Mouse (Mus musculus) lung, adult 2 months (tissue): ENCODE results near the gene Adgrg3. TPM values are rescaled to one million over a fixed set of nuclear protein-coding genes. Genes with fewer than 3 reads are reported as not detected.

Experiments used
- DNase-seq: peaks from one replicate; pipeline ENCODE4 v3.0.0; 2022
- H3K4me1 ChIP-seq: fragments of 200-500 bp; 2 replicates; pipeline ENCODE4 v1.6.1; 2011; ENCODE audit warnings: low read length; ENCODE audit not compliant: control insufficient read depth, insufficient read depth
- H3K4me3 ChIP-seq: fragments of 200-500 bp; replicated peaks from 2 replicates; pipeline ENCODE3; 2011; ENCODE audit warnings: low read depth, mild to moderate bottlenecking, control low read depth, low read length; ENCODE audit errors: extremely low read depth
- CTCF ChIP-seq: fragments of 200-500 bp; IDR thresholded peaks from 2 replicates; pipeline ENCODE4 v1.5.1; 2011; ENCODE audit warnings: mild to moderate bottlenecking, low read length, control low read depth; ENCODE audit not compliant: insufficient read depth
- POLR2A ChIP-seq: fragments of 200-500 bp; IDR thresholded peaks from 2 replicates; pipeline ENCODE4 v1.6.1; 2011; ENCODE audit warnings: low read depth, mild to moderate bottlenecking, control low read depth, low read length, borderline replicate concordance; ENCODE audit errors: extremely low read depth
- WGBS: fragments of 180-500 bp; shearing (Covaris S2); methylation state at CpG from one replicate; pipeline ENCODE4 v1.1.7; 2018; 5-methylcytosine and 5-hydroxymethylcytosine counted together
- polyA plus RNA-seq: library from polyadenylated mRNA; depleted of rRNA; stranded (reverse); fragments of >200 nt; gene quantifications from 2 replicates; pipeline ENCODE4 v1.2.3, GENCODE M21; 2012; rRNA removed

Adgrg3 gene
- polyA plus RNA-seq, 1 experiment, result 15.4 TPM

DNA sequence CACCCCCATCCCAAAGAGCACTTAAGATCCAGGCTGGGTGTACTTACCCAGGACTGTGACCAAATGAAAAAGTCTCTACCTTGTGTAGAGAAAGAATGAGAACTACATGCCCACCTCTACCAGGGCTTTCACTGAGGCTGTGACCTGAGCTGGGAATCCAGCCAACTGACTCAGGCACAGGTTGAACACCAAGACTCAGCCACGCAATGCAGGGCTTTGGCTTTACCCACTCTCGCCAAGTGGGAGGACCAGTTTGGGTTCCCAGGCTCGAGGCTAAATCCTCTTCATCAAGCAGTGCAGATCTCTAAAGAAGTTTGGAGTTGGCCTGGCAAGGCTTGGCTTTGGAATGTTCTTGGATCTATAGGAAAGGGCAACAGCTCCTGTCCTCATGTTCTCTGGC is 58.0 kb downstream of the Adgrg3 start:
- WGBS, result 51% methylated on average over 3 of the region's 3 CpGs
- TF ChIP-seq POLR2A (no peak), CTCF (no peak)
- DNase-seq, result no peak
- H3K4me1 ChIP-seq, result no peaks in the 10 kb centered on the region
- no peak overlapping the region for H3K4me3 ChIP-seq

DNA sequence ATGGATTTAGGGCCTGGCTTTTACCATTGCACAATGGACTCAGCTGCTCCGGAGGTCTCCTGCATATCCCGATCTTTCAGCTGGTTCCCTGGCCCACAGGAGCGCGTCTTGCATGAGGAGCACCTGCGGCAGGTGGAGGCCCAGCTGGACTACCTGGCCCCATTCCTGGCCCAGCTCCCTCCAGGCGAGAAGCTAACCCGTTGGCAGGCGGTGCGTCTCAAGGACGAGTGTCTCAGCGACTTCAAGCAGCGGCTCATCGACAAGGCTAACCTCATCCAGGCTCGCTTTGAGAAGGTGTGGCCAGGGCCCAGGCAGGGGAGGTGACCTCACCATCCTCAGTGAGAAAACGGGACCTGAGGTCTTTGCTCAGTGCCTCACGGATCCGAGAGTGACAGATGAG is 58.7 kb downstream of the Adgrg3 start:
- whole genome bisulfite sequencing, result 70% methylated on average over 17 of the region's 17 CpGs

DNA sequence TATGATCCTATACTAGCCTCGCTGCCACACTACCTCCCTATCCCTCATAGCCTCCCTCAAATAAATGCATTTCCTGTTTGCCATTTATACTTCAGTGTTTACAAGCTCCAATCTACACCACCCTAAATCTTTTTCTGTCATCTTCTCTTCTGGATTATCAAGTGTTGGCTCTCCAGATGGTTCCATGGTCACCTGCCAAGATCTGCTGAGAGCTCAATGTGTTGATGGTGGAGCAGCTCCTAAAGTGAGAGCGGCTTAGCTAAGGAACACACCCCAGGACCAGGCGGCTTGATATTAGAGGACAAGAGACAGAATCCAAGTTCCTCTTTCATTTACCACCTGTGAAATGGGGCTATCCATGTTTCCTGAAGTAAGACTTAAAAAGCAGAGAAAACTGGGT is 60.6 kb downstream of the Adgrg3 start:
- H3K4me1 ChIP-seq, result peaks cover 4% of the 10 kb centered on the region; the same call in 1 of the 2 replicates
- 72% methylated on average over 3 of the region's 3 CpGs for WGBS

More for the DNA sequence above, 58.7 kb downstream of the Adgrg3 start:
- TF ChIP-seq POLR2A (no peak), CTCF (no peak)
- Histone ChIP-seq H3K4me3 (no peak overlapping the region), H3K4me1 (no peaks in the 10 kb centered on the region)
- DNase-seq, result no peak

DNA sequence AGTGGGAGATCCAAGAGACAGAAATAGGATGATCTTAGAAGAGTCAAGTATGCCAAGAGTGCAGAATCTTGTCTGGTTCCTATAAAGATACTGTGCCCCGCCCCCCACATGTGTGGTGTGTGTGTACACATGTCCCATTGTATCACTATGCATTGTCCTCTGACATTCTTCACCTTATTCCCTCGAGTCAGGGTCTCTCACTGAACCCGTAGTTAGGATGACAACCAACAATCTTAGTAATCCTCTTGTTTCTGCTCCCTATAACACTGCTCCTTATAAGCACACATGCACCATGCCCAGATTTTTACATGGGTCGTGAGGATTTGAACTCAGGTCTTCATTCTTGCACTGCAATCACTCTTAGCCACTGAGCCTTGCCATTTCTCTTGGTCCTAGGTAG is 61.8 kb downstream of the Adgrg3 start:
- DNase-seq, result no peak
- Histone ChIP-seq H3K4me3 (no peak overlapping the region), H3K4me1 (peaks cover 4% of the 10 kb centered on the region; the same call in 1 of the 2 replicates)
- no peak for TF ChIP-seq POLR2A
- WGBS, result 86% methylated on average over 4 of the region's 4 CpGs

More for the DNA sequence above, 60.6 kb downstream of the Adgrg3 start:
- no peak for DNase-seq
- TF ChIP-seq CTCF (no peak), POLR2A (no peak)
- no peak overlapping the region for H3K4me3 ChIP-seq

DNA sequence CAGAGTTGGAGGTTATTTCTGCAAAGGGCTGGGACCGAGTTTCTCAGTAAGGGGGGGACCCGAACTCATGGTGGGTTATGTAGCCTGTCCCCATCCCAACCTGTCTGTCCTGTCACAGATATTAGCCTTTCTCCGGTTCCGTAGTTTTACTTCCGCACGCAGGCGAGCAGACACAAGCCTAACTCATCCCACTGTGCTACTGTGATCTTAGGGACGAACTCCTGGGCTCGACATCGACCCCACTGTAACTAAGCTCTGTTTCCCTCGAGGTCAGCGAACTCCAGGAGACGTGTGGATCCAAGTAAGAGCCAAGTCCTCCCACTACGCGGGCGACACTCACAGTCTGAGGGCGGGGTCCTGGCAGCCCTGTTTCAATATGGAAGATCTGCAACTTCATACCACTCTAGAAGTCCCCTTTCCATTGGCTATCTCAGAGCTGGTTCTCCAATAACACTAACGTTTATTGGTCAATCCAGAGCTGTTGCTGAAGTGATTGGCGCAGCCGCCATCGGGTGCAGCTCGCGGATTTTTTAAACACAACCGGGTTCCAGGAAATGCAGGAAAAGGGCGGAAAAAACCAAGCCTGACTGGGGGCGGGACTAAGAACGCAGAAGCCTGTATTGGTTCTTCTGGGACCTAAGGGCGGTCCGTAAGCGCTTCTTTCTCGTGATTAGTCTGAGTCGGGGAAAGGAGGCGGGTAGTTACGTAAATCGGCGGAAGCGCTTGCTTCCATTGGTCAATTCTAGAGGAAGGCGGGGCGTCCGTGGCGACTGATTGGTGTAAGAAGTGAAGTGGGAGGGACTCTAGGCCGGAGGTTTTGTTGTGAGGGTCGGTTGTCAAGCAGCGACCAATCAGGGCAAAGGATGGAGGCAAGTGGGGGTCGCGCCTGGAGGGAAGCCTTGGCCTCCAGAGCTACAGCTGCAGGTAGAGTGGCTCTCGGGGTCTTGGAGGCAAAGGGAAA is 63.2 kb downstream of the Adgrg3 start, which contains the start of gene Katnb1:
Gene Katnb1, plus strand, starts transcription at position 806 of the 961 bp plus-strand sequence.
- Histone ChIP-seq H3K4me1 (peaks cover 4% of the 10 kb centered on the region; the same call in 1 of the 2 replicates), H3K4me3 (peak within 1 kb of the TSS; percentile 93)
- no peak for TF ChIP-seq CTCF
- peak; percentile 97; the same call in 1 of the 2 replicates for TF ChIP-seq POLR2A
- under 1% methylated on average over 47 of the region's 47 CpGs for WGBS
- DNase-seq, result peak; percentile 95

DNA sequence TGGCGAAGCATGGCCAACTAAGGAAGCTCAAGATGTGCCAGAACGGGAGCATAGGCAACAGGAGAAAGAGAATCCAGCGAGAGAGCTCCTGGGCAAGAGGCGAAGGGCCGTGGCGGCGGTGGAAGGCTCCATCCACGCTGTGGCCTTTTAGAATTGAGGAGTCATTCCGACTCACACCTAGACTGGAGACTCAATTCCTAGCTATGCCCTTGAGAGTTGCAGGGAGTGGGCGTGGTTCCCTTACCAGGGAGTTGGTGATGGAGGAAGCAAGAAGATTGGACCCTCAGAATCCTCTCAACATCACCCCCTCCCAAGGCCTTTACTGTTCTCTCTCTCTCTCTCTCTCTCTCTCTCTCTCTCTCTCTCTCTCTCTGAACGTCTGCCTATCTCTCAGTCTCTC is 64.2 kb downstream of the Adgrg3 start:
- H3K4me3 ChIP-seq, result peak overlapping the region; percentile 89
- WGBS, result 5% methylated on average over 11 of the region's 11 CpGs
- peaks cover 4% of the 10 kb centered on the region; the same call in 1 of the 2 replicates for H3K4me1 ChIP-seq
- no peak for TF ChIP-seq CTCF
- TF ChIP-seq POLR2A, result no peak
- no peak for DNase-seq

DNA sequence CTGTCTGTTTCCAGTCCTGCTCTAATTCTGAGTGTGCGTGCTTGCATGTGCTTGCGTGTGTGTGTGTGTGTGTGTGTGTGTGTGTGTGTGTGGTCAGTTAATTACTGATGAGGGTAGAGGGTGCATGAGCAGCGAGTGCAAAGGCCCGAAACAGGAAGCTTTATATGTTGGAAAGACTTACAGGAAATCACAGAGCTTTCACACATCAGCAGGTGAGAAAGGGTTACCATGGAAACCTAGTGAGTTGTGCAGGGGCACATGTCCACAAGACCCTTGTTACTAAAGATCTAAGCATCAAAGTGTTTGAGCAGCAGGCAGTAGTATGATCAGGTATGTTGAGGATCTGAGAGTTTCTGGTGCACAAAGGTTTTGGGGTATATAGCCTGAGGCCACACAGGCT is 66.8 kb downstream of the Adgrg3 start:
- no peak for DNase-seq
- peaks cover 4% of the 10 kb centered on the region; the same call in 1 of the 2 replicates for H3K4me1 ChIP-seq
- 77% methylated on average over 4 of the region's 4 CpGs for WGBS
- TF ChIP-seq POLR2A (no peak), CTCF (no peak)
- no peak overlapping the region for H3K4me3 ChIP-seq

DNA sequence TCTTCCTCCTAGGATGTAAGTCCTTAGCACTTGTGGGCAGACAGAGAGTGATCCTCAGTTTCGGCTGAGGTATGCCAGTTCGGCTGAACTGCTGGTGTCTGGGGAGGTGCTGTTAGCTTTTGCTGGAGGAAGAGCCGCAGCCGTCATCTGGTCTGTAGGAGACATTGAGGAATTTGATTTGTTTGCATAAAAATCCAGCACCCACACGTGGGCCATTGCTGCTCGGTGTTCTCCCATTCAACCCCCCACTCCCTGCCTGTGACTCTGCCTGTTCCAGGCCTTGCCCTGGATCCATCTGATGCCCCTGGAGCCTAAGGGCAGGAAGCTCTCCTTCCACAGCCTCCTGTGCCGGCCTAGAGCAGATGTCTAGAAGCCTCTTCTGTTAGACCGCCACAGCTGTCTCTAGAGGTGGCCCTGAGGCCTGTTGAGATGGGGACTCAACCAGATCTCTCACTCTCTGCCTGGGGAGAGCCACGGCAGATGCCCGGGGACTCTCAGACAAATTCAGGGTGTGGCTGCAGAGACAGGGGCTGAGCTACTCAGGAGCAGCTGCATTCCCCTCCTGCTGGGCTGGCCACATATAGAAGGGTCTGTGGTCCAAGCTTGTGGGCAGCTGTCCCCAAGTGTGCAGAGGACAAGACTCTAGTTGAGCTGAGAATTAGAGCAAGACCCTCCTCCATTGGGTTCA is 67.4 kb downstream of the Adgrg3 start:
- Histone ChIP-seq H3K4me1 (peaks cover 4% of the 10 kb centered on the region; the same call in 1 of the 2 replicates), H3K4me3 (no peak overlapping the region)
- TF ChIP-seq POLR2A, result no peak
- no peak for TF ChIP-seq CTCF
- no peak for DNase-seq
- WGBS, result 80% methylated on average over 10 of the region's 10 CpGs

DNA sequence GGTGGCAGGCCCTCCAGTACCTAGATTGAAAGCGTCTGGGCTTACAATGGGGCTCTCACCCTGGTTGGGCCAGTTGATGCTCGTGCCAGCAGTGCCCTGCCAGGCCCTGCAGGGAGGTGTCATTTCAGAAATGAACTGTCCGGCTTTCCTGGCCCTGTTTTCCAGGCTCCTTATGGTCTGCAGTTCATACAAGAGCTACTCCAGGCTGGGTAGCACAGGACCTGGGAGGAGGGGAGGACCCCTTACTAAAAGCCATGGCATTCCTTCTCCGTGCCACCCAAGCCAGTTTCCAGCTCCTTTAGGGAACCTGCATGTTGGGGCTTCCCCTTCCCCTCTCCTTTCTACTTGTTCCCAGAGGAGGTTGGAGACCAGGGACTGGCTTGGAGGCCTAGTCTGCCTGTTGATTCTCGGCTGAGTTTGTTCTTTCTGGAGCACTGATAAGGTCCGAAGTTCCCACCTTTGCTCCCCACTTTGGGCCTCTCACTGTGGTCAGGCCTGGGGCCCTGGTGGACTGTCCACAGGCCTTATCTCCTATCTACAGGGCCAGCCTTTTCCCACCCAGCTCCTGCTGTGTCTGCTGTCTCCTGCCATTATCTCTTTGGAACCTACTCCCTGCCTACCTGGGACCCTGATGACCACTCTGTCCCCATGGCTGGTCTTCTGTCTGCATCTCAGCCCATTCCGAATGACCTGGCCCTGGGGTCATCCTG is 68.1 kb downstream of the Adgrg3 start:
- DNase-seq, result no peak
- 87% methylated on average over 7 of the region's 7 CpGs for WGBS
- TF ChIP-seq POLR2A (no peak), CTCF (no peak)

DNA sequence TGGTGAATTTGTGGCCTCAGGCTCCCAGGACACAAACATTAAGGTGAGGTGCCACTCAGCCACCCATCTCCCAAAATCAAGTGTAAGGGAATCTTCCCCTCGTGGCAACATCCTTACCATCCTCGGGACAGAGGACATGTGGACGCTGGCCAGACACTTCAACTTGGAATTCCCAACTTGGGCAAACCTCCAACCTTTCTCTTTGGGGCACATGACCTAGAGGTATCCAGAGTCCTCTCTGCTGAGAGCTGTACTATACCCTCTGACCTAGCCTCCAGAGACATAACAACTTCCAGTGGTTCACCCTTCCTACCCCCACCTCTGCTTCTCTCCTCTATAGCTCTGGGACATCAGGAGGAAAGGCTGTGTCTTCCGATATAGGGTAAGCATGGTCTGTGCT is 76.1 kb downstream of the Adgrg3 start:
- no peak for TF ChIP-seq POLR2A
- 58% methylated on average over 4 of the region's 4 CpGs for WGBS
- no peak overlapping the region for H3K4me3 ChIP-seq
- DNase-seq, result no peak
- no peaks in the 10 kb centered on the region for H3K4me1 ChIP-seq

More for the DNA sequence above, 68.1 kb downstream of the Adgrg3 start:
- Histone ChIP-seq H3K4me1 (peaks cover 4% of the 10 kb centered on the region; the same call in 1 of the 2 replicates), H3K4me3 (no peak overlapping the region)

Other genes starting within 250 kb of the Adgrg3 start
- 65.8 and 132 TPM in 2 replicates for gene Cx3cl1, start 245.7 kb upstream of the Adgrg3 start, polyA plus RNA-seq
- gene Ccl17, start 207.2 kb upstream of the Adgrg3 start, polyA plus RNA-seq, result 6.4 and 9.8 TPM in 2 replicates
- 123 and 158 TPM in 2 replicates for gene Coq9, start 179.4 kb upstream of the Adgrg3 start, polyA plus RNA-seq
- 22.9 and 27.8 TPM in 2 replicates for gene Ciapin1, start 179.3 kb upstream of the Adgrg3 start, polyA plus RNA-seq
- gene Polr2c, start 160.2 kb upstream of the Adgrg3 start, polyA plus RNA-seq, result 81.9 and 105 TPM in 2 replicates
- 39.6 and 46.4 TPM in 2 replicates for gene Dok4, start 141.4 kb upstream of the Adgrg3 start, polyA plus RNA-seq
- 19.0 and 21.2 TPM in 2 replicates for gene Ccdc102a, start 99.6 kb upstream of the Adgrg3 start, polyA plus RNA-seq
- gene Adgrg5, start 94.0 kb upstream of the Adgrg3 start, polyA plus RNA-seq, result 4.8 and 5.3 TPM in 2 replicates
- 192 and 233 TPM in 2 replicates for gene Adgrg1, start 42.9 kb upstream of the Adgrg3 start, polyA plus RNA-seq
- gene Drc7, start 37.4 kb downstream of the Adgrg3 start, polyA plus RNA-seq, result 14.0 and 18.5 TPM in 2 replicates
- 18.4 and 20.0 TPM in 2 replicates for gene Katnb1, start 63.5 kb downstream of the Adgrg3 start, polyA plus RNA-seq
- gene Kifc3, start 185.1 kb downstream of the Adgrg3 start, polyA plus RNA-seq, result 93.2 and 95.3 TPM in 2 replicates